Mouse (Mus musculus) heart, embryonic 16.5 days (tissue): ENCODE data around the gene Babam2. TPM values are rescaled to one million over a fixed set of nuclear protein-coding genes. Genes with fewer than 3 reads are reported as not detected.
A peak's percentile ranks its signal among the peaks of the same experiment; 100 is the strongest.

Experiments used
- ATAC-seq: fragments of 200-750 bp; cut with Nextera tagmentation; replicated peaks from 2 replicates; pipeline ENCODE4 v1.8.0; 2017; ENCODE audit warnings: moderate number of reproducible peaks; ENCODE audit not compliant: insufficient read depth, low FRiP score; ENCODE audit errors: extremely low read depth
- H3K27ac ChIP-seq: fragments of 300-500 bp; sonication (generic); 2 replicates; pipeline ENCODE4 v1.5.1; 2014; ENCODE audit warnings: mild to moderate bottlenecking, low read length, control low read depth, moderate library complexity
- H3K27me3 ChIP-seq: fragments of 300-500 bp; sonication (generic); 2 replicates; pipeline ENCODE4 v1.6.1; 2014; ENCODE audit warnings: low read length, mixed read lengths; ENCODE audit not compliant: control insufficient read depth, insufficient read depth
- H3K36me3 ChIP-seq: fragments of 300-500 bp; sonication (generic); 2 replicates; pipeline ENCODE4 v1.6.1; 2014; ENCODE audit not compliant: control insufficient read depth, insufficient read depth
- H3K4me1 ChIP-seq: fragments of 300-500 bp; sonication (generic); 2 replicates; pipeline ENCODE4 v1.6.1; 2014; ENCODE audit warnings: low read length, mixed read lengths; ENCODE audit not compliant: control insufficient read depth, insufficient read depth
- H3K4me2 ChIP-seq: fragments of 300-500 bp; sonication (generic); 2 replicates; pipeline ENCODE4 v1.6.1; 2014; ENCODE audit warnings: low read depth, mild to moderate bottlenecking, control low read depth, low read length
- H3K4me3 ChIP-seq: fragments of 300-500 bp; sonication (generic); 2 replicates; pipeline ENCODE4 v1.5.1; 2014; ENCODE audit warnings: mild to moderate bottlenecking, control low read depth, low read length
- H3K9ac ChIP-seq: fragments of 300-500 bp; sonication (generic); 2 replicates; pipeline ENCODE4 v1.6.1; 2014; ENCODE audit warnings: low read length, control low read depth
- H3K9me3 ChIP-seq: fragments of 300-500 bp; sonication (generic); replicated peaks from 2 replicates; pipeline ENCODE4 v1.6.1; 2016; ENCODE audit warnings: low read length; ENCODE audit not compliant: control insufficient read depth
- WGBS: fragments of 180-500 bp; shearing (Covaris S2); extraction: QIAGEN DNeasy Blood & Tissue Kit; methylation state at CpG from one replicate; pipeline ENCODE4 v1.1.7; 2014; 5-methylcytosine and 5-hydroxymethylcytosine counted together
- polyA plus RNA-seq: library from polyadenylated mRNA; unstranded; fragments of >200 nt; fragmentation: Nextera tagmentation; extraction: Ambion mirVana; gene quantifications from 2 replicates; pipeline ENCODE4 v1.2.1, GENCODE M21; 2015

Babam2 gene
- polyA plus RNA-seq, 1 experiment from 2014 or later, result 39.9 TPM

DNA sequence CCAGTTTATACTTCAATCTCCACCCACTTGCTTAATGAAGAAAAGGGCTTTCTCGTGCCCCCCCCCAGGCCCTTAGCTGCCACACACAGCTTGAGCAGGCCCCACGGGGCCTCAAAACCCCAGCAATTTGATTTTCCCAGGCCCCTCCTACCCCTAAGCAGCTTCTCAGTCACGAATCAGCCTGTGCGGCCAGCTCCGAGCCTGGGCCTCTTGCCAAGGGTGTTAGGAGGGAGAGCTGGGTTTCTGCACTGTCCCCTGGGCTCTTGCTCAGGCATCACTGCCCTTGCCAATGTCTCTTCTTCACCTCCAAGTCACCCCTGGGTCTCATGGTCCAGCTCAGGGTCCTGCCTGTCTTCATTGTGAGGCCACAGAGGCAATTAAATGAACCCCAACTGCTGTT, 405.0 kb downstream of the Babam2 start:
- Histone ChIP-seq H3K4me1 (peaks cover 11% of the 10 kb centered on the region), H3K27ac (0 out of 2 replicates have a peak overlapping the region, but pooled peaks have one; percentile 26), H3K36me3 (no peaks in the 10 kb centered on the region), H3K4me3 (no peak overlapping the region), H3K27me3 (no peaks in the 10 kb centered on the region), H3K4me2 (no peak overlapping the region), H3K9me3 (no peaks in the 10 kb centered on the region), H3K9ac (0 out of 2 replicates have a peak overlapping the region, but pooled peaks have one; percentile 17)
- WGBS, result 12% methylated on average over 5 of the region's 5 CpGs
- peak; percentile 87 for ATAC-seq

DNA sequence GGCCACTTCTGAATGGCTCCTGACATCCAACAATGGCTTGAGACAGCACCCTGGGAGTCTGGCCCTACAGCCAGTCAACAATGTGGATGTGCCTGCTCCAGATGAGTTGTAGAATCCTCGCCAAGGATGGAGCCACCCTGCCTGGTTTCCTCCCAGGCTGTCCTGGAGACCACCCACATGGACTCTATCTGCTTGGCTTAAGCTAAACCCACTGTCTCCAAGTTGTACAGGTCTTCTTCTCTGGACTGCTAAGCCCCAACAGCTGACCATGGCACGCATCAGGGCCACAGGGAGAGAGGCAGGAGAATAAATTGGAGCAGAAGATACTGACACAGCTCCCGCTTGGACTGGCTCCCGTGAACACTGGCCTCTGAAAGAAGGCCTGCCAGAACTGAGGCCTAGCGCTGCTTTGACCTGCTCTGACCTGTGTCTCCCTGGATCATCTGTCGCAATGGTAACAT, 405.5 kb downstream of the Babam2 start:
- peaks cover 11% of the 10 kb centered on the region for H3K4me1 ChIP-seq
- 75% methylated on average over 6 of the region's 6 CpGs for WGBS
- no peaks in the 10 kb centered on the region for H3K27me3 ChIP-seq
- no peak overlapping the region for H3K27ac ChIP-seq
- H3K4me2 ChIP-seq, result no peak overlapping the region
- H3K4me3 ChIP-seq, result no peak overlapping the region
- H3K9ac ChIP-seq, result no peak overlapping the region
- no peaks in the 10 kb centered on the region for H3K9me3 ChIP-seq
- no peak for ATAC-seq
- no peaks in the 10 kb centered on the region for H3K36me3 ChIP-seq

DNA sequence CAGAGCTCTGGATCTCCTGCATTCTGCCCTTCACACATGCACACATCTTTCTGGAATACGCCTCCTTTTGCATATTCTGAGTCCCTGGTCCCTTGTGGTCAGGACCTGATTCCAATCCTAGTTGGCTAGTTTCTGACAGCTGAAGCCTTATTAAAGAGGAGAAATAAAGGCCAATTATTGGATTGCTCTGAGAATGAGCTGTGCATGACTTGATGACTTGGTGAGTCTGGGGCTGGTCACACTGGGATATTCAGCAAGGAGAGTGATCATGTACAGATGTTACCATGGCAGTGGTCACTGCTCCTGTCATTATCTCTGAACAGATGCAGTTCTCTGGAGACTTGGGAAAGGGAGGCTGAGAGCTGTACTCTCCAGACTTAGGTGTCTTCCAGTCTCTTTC, 406.1 kb downstream of the Babam2 start:
- H3K4me2 ChIP-seq, result no peak overlapping the region
- H3K9ac ChIP-seq, result no peak overlapping the region
- no peaks in the 10 kb centered on the region for H3K36me3 ChIP-seq
- H3K4me1 ChIP-seq, result peaks cover 11% of the 10 kb centered on the region
- H3K27me3 ChIP-seq, result no peaks in the 10 kb centered on the region
- H3K9me3 ChIP-seq, result no peaks in the 10 kb centered on the region
- H3K27ac ChIP-seq, result no peak overlapping the region
- no peak for ATAC-seq
- H3K4me3 ChIP-seq, result no peak overlapping the region
- WGBS, result 92% methylated on average over 1 of the region's 1 CpGs

DNA sequence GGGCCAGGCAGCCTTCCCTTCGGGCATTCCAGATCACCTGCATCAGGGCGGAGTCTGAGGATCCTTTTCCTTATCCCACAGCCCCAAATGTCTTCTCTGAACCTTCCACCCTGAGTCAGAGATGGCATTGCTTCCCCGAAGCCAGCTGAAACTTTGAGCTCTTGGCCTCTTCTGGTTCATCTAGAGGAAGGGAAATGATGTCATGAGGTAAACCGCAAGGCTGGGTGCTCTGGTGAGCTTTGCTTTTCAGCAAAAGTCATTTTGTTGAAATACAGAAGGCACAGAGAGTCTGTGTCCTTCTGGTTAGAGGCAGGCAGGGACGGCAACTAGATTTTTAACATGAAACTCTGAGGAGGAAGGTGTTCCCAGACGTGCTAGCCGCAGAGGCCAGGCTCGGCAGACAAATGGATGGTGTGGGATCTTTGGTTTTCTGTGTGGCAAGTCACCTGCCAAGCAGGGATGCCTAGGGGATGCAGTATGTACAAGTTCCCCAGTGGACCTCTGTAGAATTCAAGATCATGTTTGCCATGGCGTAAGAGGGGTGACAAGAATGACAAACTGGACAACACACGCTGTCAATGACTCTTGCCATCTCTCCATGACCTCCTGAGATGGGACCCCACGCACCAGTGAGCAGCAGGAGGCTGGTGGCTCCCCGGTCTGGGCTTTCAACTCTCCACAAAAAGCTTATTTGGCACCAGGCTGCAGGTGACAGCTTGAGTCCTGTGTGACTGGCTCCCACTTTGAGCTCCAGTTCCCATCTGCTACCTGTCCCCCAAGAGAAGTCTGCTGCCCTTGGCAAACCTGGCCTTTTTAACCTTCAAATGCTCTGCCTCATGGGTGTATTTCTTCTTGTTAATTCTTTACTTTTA, 406.9 kb downstream of the Babam2 start:
- no peaks in the 10 kb centered on the region for H3K9me3 ChIP-seq
- 77% methylated on average over 12 of the region's 12 CpGs for WGBS
- ATAC-seq, result no peak

DNA sequence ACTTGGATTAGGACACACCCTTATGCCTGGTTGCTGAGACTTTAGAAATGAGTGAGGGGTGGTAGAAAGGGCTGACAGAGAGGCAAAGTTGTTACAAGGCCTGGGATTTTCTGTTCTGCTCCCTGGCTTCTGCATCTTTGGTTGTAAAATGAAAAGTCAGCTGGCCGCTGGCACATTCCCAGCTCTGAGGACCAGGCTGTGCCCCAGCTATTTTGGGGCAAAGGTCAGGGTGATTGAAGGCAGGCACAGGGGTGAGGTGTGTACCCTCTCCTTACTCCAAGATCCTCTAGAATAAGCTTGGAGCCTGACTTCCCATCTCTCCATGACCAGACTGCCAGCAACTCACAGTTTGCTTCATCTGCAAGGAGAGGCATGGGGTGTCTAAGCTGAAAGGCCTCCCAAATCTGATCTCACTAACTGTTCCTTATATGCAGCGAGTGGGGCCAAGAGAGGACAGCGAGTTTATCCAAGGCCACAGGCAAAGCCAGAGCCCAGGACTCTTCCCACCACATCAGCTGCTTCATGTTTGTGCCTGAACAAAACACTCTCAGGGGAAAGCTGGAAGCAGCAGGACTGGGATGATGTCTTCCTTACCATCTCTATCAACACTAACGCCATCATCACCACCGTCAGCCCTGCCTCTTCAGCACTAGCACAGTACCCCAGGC, 409.1 kb downstream of the Babam2 start:
- H3K9ac ChIP-seq, result no peak overlapping the region
- no peak overlapping the region for H3K27ac ChIP-seq
- H3K4me3 ChIP-seq, result no peak overlapping the region
- no peaks in the 10 kb centered on the region for H3K27me3 ChIP-seq
- WGBS, result 80% methylated on average over 5 of the region's 5 CpGs
- no peak for ATAC-seq
- H3K36me3 ChIP-seq, result no peaks in the 10 kb centered on the region
- H3K9me3 ChIP-seq, result no peaks in the 10 kb centered on the region
- no peak overlapping the region for H3K4me2 ChIP-seq
- peaks cover 11% of the 10 kb centered on the region for H3K4me1 ChIP-seq

More for the DNA sequence above, 406.9 kb downstream of the Babam2 start:
- no peaks in the 10 kb centered on the region for H3K27me3 ChIP-seq
- H3K27ac ChIP-seq, result no peak overlapping the region
- H3K9ac ChIP-seq, result no peak overlapping the region
- H3K4me2 ChIP-seq, result no peak overlapping the region
- no peaks in the 10 kb centered on the region for H3K36me3 ChIP-seq
- peaks cover 11% of the 10 kb centered on the region for H3K4me1 ChIP-seq
- no peak overlapping the region for H3K4me3 ChIP-seq

DNA sequence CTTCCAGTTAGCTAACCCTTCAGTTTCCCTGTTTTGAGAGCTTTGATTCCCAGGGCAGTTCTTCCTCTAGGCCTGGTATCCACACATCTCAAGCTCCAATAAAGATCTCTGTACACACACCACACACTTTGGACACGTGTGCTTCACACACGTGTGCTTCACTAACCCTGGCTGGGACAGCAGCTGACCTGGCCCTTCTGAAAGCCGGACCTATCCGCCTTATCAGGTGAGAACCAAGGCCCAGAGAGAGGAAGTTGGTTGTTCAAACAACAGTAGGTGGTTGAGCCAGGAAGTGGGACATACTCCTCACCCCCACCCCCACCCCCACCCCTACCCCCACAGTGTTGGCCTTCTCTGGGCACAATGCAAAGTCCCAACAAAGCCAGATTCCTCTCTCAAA, 413.2 kb downstream of the Babam2 start:
- no peak overlapping the region for H3K9ac ChIP-seq
- H3K27me3 ChIP-seq, result no peaks in the 10 kb centered on the region
- no peaks in the 10 kb centered on the region for H3K9me3 ChIP-seq
- H3K27ac ChIP-seq, result no peak overlapping the region
- no peak overlapping the region for H3K4me2 ChIP-seq
- no peak for ATAC-seq
- H3K36me3 ChIP-seq, result no peaks in the 10 kb centered on the region
- H3K4me3 ChIP-seq, result no peak overlapping the region
- 54% methylated on average over 4 of the region's 4 CpGs for WGBS
- no peaks in the 10 kb centered on the region for H3K4me1 ChIP-seq

DNA sequence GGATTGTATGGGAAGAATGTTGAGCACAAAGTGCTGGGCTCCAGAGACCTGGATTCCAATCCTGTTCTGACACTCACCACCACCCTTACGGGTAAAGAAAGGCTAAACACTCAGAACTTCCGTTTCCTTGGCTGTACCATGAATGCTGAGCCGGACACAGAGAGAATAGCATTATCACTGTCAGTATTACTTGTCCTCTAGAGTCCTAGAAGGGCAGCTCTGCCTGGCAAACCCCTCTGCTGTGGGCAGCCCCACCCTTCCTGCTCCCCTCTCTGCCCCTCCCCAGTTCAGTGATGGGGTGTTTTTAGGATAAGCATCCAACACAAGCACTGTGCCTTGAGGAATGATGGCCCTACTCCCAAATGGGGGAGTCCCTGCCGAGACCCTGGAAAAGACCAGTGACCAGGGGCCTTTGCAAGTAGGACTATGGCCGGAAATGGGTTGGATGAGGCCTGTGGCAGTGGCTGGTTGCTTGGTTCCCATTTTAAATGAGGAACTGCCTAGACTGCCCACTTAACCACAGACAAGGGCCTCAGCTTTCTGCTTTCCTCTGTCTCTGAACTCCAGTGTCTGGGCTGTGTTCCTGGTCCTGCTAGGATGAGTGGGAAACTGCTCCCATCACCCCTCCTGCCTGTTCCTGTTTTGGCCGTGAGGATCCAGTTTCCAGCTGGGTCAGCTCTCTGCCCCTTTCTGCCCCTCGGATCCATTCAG, 414.9 kb downstream of the Babam2 start:
- Histone ChIP-seq H3K9me3 (no peaks in the 10 kb centered on the region), H3K4me2 (no peak overlapping the region), H3K4me1 (no peaks in the 10 kb centered on the region), H3K4me3 (no peak overlapping the region), H3K27ac (no peak overlapping the region), H3K27me3 (no peaks in the 10 kb centered on the region), H3K9ac (no peak overlapping the region), H3K36me3 (no peaks in the 10 kb centered on the region)
- 71% methylated on average over 7 of the region's 7 CpGs for WGBS
- ATAC-seq, result no peak

DNA sequence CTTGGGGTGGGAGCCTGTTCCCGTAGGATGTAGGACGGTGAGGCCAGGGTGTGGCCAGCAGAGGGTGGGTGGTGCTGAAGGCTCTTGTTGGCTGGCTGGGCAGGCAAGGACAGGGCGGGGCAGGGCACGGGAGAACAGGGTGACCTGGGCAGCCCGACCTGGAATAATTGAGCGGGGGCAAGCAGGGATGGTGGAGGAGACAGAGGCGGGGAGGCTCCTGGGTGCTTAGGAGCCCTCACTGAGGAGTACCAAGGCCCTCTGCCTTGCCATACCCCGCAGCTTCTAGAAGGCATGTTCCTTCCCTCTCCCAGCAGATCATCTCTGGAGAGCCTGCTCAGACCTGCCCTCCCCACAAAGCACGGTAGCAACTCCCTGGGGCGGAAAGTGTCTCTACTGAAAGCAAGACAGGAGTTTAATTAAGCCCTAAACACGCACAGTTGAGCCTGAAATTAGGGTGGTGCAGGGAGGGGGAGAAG, 423.5 kb downstream of the Babam2 start:
- Histone ChIP-seq H3K4me2 (no peak overlapping the region), H3K4me1 (no peaks in the 10 kb centered on the region), H3K9me3 (no peaks in the 10 kb centered on the region), H3K27ac (no peak overlapping the region), H3K4me3 (no peak overlapping the region), H3K9ac (no peak overlapping the region), H3K27me3 (no peaks in the 10 kb centered on the region), H3K36me3 (no peaks in the 10 kb centered on the region)
- no peak for ATAC-seq
- WGBS, result 54% methylated on average over 11 of the region's 11 CpGs
